Mouse (Mus musculus) colon, adult 2 months (tissue): ENCODE results near the gene Hnrnpc. TPM values are rescaled to one million over a fixed set of nuclear protein-coding genes. Genes with fewer than 3 reads are reported as not detected.

Experiments used
- polyA plus RNA-seq: library from polyadenylated mRNA; depleted of rRNA; stranded (reverse); fragments of >200 nt; gene quantifications from 2 replicates; pipeline ENCODE4 v1.2.3, GENCODE M21; 2012; rRNA removed

The Hnrnpc gene
- polyA plus RNA-seq, result 34.3 and 44.8 TPM in 2 replicates

GRCm38 (mm10) chr14:52103856-52104676, at the start of gene Hnrnpc:
Hnrnpc (minus strand) TSS chr14:52104028.

GRCm38 (mm10) chr14:52110346-52110745, 6.5 kb upstream of the Hnrnpc start, which contains the start of gene Rpgrip1:
Rpgrip1 (plus strand) TSS chr14:52110704.

GRCm38 (mm10) chr14:52042359-52042758, 61.5 kb downstream of the Hnrnpc start, which contains the start of gene Olfr221:
Olfr221 (minus strand) TSS chr14:52042459.

Other genes starting within 250 kb of the Hnrnpc start
- 32.3 and 33.9 TPM in 2 replicates for gene Mettl17, start 219.2 kb downstream of the Hnrnpc start, polyA plus RNA-seq
- 0.81 and 1.2 TPM in 2 replicates for gene Slc39a2, start 211.1 kb downstream of the Hnrnpc start, polyA plus RNA-seq
- 357 and 436 TPM in 2 replicates for gene Ndrg2, start 189.9 kb downstream of the Hnrnpc start, polyA plus RNA-seq
- not detected in 2 replicates for gene Tppp2, start 185.6 kb downstream of the Hnrnpc start, polyA plus RNA-seq
- not detected in 2 replicates for gene Rnase13, start 181.3 kb downstream of the Hnrnpc start, polyA plus RNA-seq
- gene Arhgef40, start 119.3 kb downstream of the Hnrnpc start, polyA plus RNA-seq, result 60.1 and 67.2 TPM in 2 replicates
- 22.6 and 24.3 TPM in 2 replicates for gene Tmem253, start 88.4 kb downstream of the Hnrnpc start, polyA plus RNA-seq
- gene Zfp219, start 83.3 kb downstream of the Hnrnpc start, polyA plus RNA-seq, result 109 and 111 TPM in 2 replicates
- gene Olfr221, start 61.6 kb downstream of the Hnrnpc start, polyA plus RNA-seq, result not detected in 2 replicates
- 0.65 and 4.2 TPM in 2 replicates for gene Rpgrip1, start 6.7 kb upstream of the Hnrnpc start, polyA plus RNA-seq
- gene Supt16, start 93.4 kb upstream of the Hnrnpc start, polyA plus RNA-seq, result 4.6 and 5.1 TPM in 2 replicates
- gene Chd8, start 153.8 kb upstream of the Hnrnpc start, polyA plus RNA-seq, result 20.4 and 20.8 TPM in 2 replicates
- 19.3 and 25.7 TPM in 2 replicates for gene Tox4, start 175.1 kb upstream of the Hnrnpc start, polyA plus RNA-seq
- 3.2 TPM in 2 replicates for gene Rab2b, start 175.5 kb upstream of the Hnrnpc start, polyA plus RNA-seq
- gene Mettl3, start 201.1 kb upstream of the Hnrnpc start, polyA plus RNA-seq, result 14.6 and 19.4 TPM in 2 replicates
- gene Sall2, start 224.7 kb upstream of the Hnrnpc start, polyA plus RNA-seq, result 2.3 and 2.4 TPM in 2 replicates